Mouse (Mus musculus): ENCODE data around the gene Mpzl1. TPM values are rescaled to one million over a fixed set of nuclear protein-coding genes. Genes with fewer than 3 reads are reported as not detected.

The Mpzl1 gene
- polyA plus RNA-seq, 1 experiment from 2014 or later, result 159 TPM

GRCm38 (mm10) chr1:165601775-165602280 is 32.5 kb downstream of the Mpzl1 start:
- no peak overlapping the region for H3K27ac ChIP-seq (ENCODE audit: low read depth, low read length)
- ATAC-seq (no peak), DNase-seq (ENCODE audit: low spot score) (no peak)
- H3K27me3 ChIP-seq (replicated peaks; ENCODE audit: control insufficient read depth, insufficient read depth, low read length), result no peaks in the 10 kb centered on the region
- peaks cover 57% of the 10 kb centered on the region for H3K36me3 ChIP-seq (ENCODE audit: control insufficient read depth, insufficient read depth, low read length)
- no peaks in the 10 kb centered on the region for H3K4me1 ChIP-seq (ENCODE audit: control insufficient read depth, insufficient read depth, low read length)
- H3K4me3 ChIP-seq (ENCODE audit: low read depth, low read length), result no peak overlapping the region
- no peak overlapping the region for H3K9ac ChIP-seq (ENCODE audit: low read length)
- no peak overlapping the region for H3K4me2 ChIP-seq (ENCODE audit: low read length)
- WGBS, result 81% methylated on average over 10 of the region's 10 CpGs
- H3K9me3 ChIP-seq (replicated peaks; ENCODE audit: control insufficient read depth, low read length), result no peaks in the 10 kb centered on the region

- DNase-seq (ENCODE audit: low spot score) (no peak), ATAC-seq (no peak)
- WGBS, result 94% methylated on average over 15 of the region's 15 CpGs
- no peak overlapping the region for H3K9ac ChIP-seq (ENCODE audit: low read length)
- H3K9me3 ChIP-seq (replicated peaks; ENCODE audit: control insufficient read depth, low read length), result no peaks in the 10 kb centered on the region
- H3K36me3 ChIP-seq (ENCODE audit: control insufficient read depth, insufficient read depth, low read length), result peaks cover 61% of the 10 kb centered on the region
- no peaks in the 10 kb centered on the region for H3K4me1 ChIP-seq (ENCODE audit: control insufficient read depth, insufficient read depth, low read length)
- H3K27ac ChIP-seq (ENCODE audit: low read depth, low read length), result no peak overlapping the region
- H3K27me3 ChIP-seq (replicated peaks; ENCODE audit: control insufficient read depth, insufficient read depth, low read length), result no peaks in the 10 kb centered on the region
- no peak overlapping the region for H3K4me2 ChIP-seq (ENCODE audit: low read length)
- no peak overlapping the region for H3K4me3 ChIP-seq (ENCODE audit: low read depth, low read length)
These were observed 39.5 kb downstream of the Mpzl1 start for GRCm38 (mm10) chr1:165594699-165595421.

GRCm38 (mm10) chr1:165592295-165593082 is 41.8 kb downstream of the Mpzl1 start:
- Histone ChIP-seq H3K27me3 (replicated peaks; ENCODE audit: control insufficient read depth, insufficient read depth, low read length) (no peaks in the 10 kb centered on the region), H3K4me2 (ENCODE audit: low read length) (no peak overlapping the region), H3K27ac (ENCODE audit: low read depth, low read length) (no peak overlapping the region), H3K36me3 (ENCODE audit: control insufficient read depth, insufficient read depth, low read length) (peaks cover 57% of the 10 kb centered on the region), H3K9me3 (replicated peaks; ENCODE audit: control insufficient read depth, low read length) (no peaks in the 10 kb centered on the region), H3K4me3 (ENCODE audit: low read depth, low read length) (no peak overlapping the region), H3K9ac (ENCODE audit: low read length) (no peak overlapping the region), H3K4me1 (ENCODE audit: control insufficient read depth, insufficient read depth, low read length) (no peaks in the 10 kb centered on the region)
- ATAC-seq, result no peak
- WGBS, result 93% methylated on average over 14 of the region's 14 CpGs
- no peak for DNase-seq (ENCODE audit: low spot score)

GRCm38 (mm10) chr1:165590760-165591159 is 43.6 kb downstream of the Mpzl1 start:
- no peaks in the 10 kb centered on the region for H3K4me1 ChIP-seq (ENCODE audit: control insufficient read depth, insufficient read depth, low read length)
- DNase-seq (ENCODE audit: low spot score), result no peak
- peaks cover 52% of the 10 kb centered on the region for H3K36me3 ChIP-seq (ENCODE audit: control insufficient read depth, insufficient read depth, low read length)
- H3K4me2 ChIP-seq (ENCODE audit: low read length), result no peak overlapping the region
- WGBS, result 84% methylated on average over 8 of the region's 8 CpGs
- no peak overlapping the region for H3K27ac ChIP-seq (ENCODE audit: low read depth, low read length)
- H3K9ac ChIP-seq (ENCODE audit: low read length), result no peak overlapping the region
- H3K9me3 ChIP-seq (replicated peaks; ENCODE audit: control insufficient read depth, low read length), result no peaks in the 10 kb centered on the region
- ATAC-seq, result no peak
- no peak overlapping the region for H3K4me3 ChIP-seq (ENCODE audit: low read depth, low read length)
- H3K27me3 ChIP-seq (replicated peaks; ENCODE audit: control insufficient read depth, insufficient read depth, low read length), result no peaks in the 10 kb centered on the region

GRCm38 (mm10) chr1:165589280-165590048 is 44.9 kb downstream of the Mpzl1 start:
- H3K27ac ChIP-seq (ENCODE audit: low read depth, low read length), result no peak overlapping the region
- DNase-seq (ENCODE audit: low spot score), result peak; percentile 17
- no peak overlapping the region for H3K9ac ChIP-seq (ENCODE audit: low read length)
- H3K36me3 ChIP-seq (ENCODE audit: control insufficient read depth, insufficient read depth, low read length), result peaks cover 39% of the 10 kb centered on the region
- no peaks in the 10 kb centered on the region for H3K27me3 ChIP-seq (replicated peaks; ENCODE audit: control insufficient read depth, insufficient read depth, low read length)
- no peak for ATAC-seq
- H3K4me3 ChIP-seq (ENCODE audit: low read depth, low read length), result no peak overlapping the region
- H3K4me1 ChIP-seq (ENCODE audit: control insufficient read depth, insufficient read depth, low read length), result no peaks in the 10 kb centered on the region
- WGBS, result 62% methylated on average over 10 of the region's 10 CpGs
- H3K9me3 ChIP-seq (replicated peaks; ENCODE audit: control insufficient read depth, low read length), result no peaks in the 10 kb centered on the region
- H3K4me2 ChIP-seq (ENCODE audit: low read length), result no peak overlapping the region

GRCm38 (mm10) chr1:165587845-165588244 is 46.5 kb downstream of the Mpzl1 start:
- H3K9ac ChIP-seq (ENCODE audit: low read length), result no peak overlapping the region
- peaks cover 25% of the 10 kb centered on the region for H3K36me3 ChIP-seq (ENCODE audit: control insufficient read depth, insufficient read depth, low read length)
- H3K4me2 ChIP-seq (ENCODE audit: low read length), result no peak overlapping the region
- H3K9me3 ChIP-seq (replicated peaks; ENCODE audit: control insufficient read depth, low read length), result no peaks in the 10 kb centered on the region
- no peaks in the 10 kb centered on the region for H3K4me1 ChIP-seq (ENCODE audit: control insufficient read depth, insufficient read depth, low read length)
- H3K27ac ChIP-seq (ENCODE audit: low read depth, low read length), result no peak overlapping the region
- WGBS, result 83% methylated on average over 8 of the region's 8 CpGs
- ATAC-seq, result no peak
- no peaks in the 10 kb centered on the region for H3K27me3 ChIP-seq (replicated peaks; ENCODE audit: control insufficient read depth, insufficient read depth, low read length)
- no peak overlapping the region for H3K4me3 ChIP-seq (ENCODE audit: low read depth, low read length)
- no peak for DNase-seq (ENCODE audit: low spot score)

GRCm38 (mm10) chr1:165586366-165586765 is 48.0 kb downstream of the Mpzl1 start:
- DNase-seq (ENCODE audit: low spot score), result no peak
- WGBS, result 87% methylated on average over 1 of the region's 1 CpGs
- H3K27me3 ChIP-seq (replicated peaks; ENCODE audit: control insufficient read depth, insufficient read depth, low read length), result no peaks in the 10 kb centered on the region

GRCm38 (mm10) chr1:165585389-165586104 is 48.8 kb downstream of the Mpzl1 start:
- 73% methylated on average over 14 of the region's 14 CpGs for WGBS
- Histone ChIP-seq H3K4me2 (ENCODE audit: low read length) (no peak overlapping the region), H3K27me3 (replicated peaks; ENCODE audit: control insufficient read depth, insufficient read depth, low read length) (no peaks in the 10 kb centered on the region), H3K4me3 (ENCODE audit: low read depth, low read length) (no peak overlapping the region), H3K4me1 (ENCODE audit: control insufficient read depth, insufficient read depth, low read length) (no peaks in the 10 kb centered on the region), H3K9me3 (replicated peaks; ENCODE audit: control insufficient read depth, low read length) (no peaks in the 10 kb centered on the region), H3K9ac (ENCODE audit: low read length) (no peak overlapping the region), H3K36me3 (ENCODE audit: control insufficient read depth, insufficient read depth, low read length) (0 out of 2 replicates have a peak, but pooled peaks cover 4% of the 10 kb centered on the region), H3K27ac (ENCODE audit: low read depth, low read length) (no peak overlapping the region)
- no peak for ATAC-seq
- DNase-seq (ENCODE audit: low spot score), result no peak

More at GRCm38 (mm10) chr1:165586366-165586765, 48.0 kb downstream of the Mpzl1 start:
- Histone ChIP-seq H3K36me3 (ENCODE audit: control insufficient read depth, insufficient read depth, low read length) (0 out of 2 replicates have a peak, but pooled peaks cover 10% of the 10 kb centered on the region), H3K9me3 (replicated peaks; ENCODE audit: control insufficient read depth, low read length) (no peaks in the 10 kb centered on the region), H3K27ac (ENCODE audit: low read depth, low read length) (no peak overlapping the region), H3K4me2 (ENCODE audit: low read length) (no peak overlapping the region), H3K4me1 (ENCODE audit: control insufficient read depth, insufficient read depth, low read length) (no peaks in the 10 kb centered on the region), H3K9ac (ENCODE audit: low read length) (no peak overlapping the region), H3K4me3 (ENCODE audit: low read depth, low read length) (no peak overlapping the region)
- ATAC-seq, result no peak
